Mouse (Mus musculus): ENCODE results near the gene Myo16.

DNA sequence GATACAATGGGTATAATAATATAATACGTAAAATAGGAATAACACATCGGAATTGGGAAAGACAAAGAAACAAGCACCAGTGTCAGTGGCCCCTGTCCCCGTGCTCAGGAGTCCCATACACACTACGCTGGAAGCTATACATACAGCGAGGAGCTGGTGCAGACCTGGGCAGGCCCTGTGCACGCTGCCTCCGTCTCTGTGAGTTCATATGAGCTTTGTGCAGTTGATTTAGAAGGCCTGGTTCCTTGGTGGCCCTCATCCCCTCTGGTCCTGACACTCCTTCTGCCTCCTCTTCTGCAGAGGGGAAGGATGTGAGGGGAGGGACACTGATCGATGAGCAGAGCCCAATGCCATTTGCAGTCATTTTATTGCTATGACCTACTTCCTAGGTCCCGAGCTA, 255.3 kb downstream of the Myo16 start:
- TF ChIP-seq CTCF (IDR thresholded peaks at IDR 0.05; ENCODE audit: control insufficient read depth, insufficient read depth, insufficient replicate concordance, low read depth, low read length) (no peak), POLR2A (IDR thresholded peaks at IDR 0.05; ENCODE audit: control insufficient read depth, low read depth, low read length) (no peak)

All from testis, adult 2 months (tissue).